Mouse (Mus musculus) ES-Bruce4 (cell line): ENCODE results near the gene Clasrp. TPM values are rescaled to one million over a fixed set of nuclear protein-coding genes. Genes with fewer than 3 reads are reported as not detected.
A peak's percentile ranks its signal among the peaks of the same experiment; 100 is the strongest.

Source experiments
- H3K27ac ChIP-seq: 2 replicates; pipeline ENCODE4 v1.5.1; 2012; ENCODE audit warnings: low read length, inconsistent platforms; ENCODE audit not compliant: insufficient read depth
- H3K27me3 ChIP-seq: 2 replicates; pipeline ENCODE4 v1.6.1; 2012; ENCODE audit warnings: mild to moderate bottlenecking, low read length, inconsistent platforms; ENCODE audit not compliant: control insufficient read depth, poor library complexity, insufficient read depth, severe bottlenecking
- H3K36me3 ChIP-seq: 2 replicates; pipeline ENCODE4 v1.6.1; 2012; ENCODE audit warnings: inconsistent platforms, mild to moderate bottlenecking, low read length, moderate library complexity; ENCODE audit not compliant: control insufficient read depth, poor library complexity, insufficient read depth, severe bottlenecking
- H3K4me1 ChIP-seq: one replicate; pipeline ENCODE4 v1.8.1; 2011; ENCODE audit warnings: low read length; ENCODE audit not compliant: control insufficient read depth, insufficient read depth
- H3K4me3 ChIP-seq: 2 replicates; pipeline ENCODE4 v1.5.1; 2011; ENCODE audit warnings: low read depth, mild to moderate bottlenecking, low read length
- H3K9ac ChIP-seq: 2 replicates; pipeline ENCODE4 v1.6.1; 2012; ENCODE audit warnings: low read depth, mild to moderate bottlenecking, inconsistent platforms; ENCODE audit not compliant: poor library complexity, severe bottlenecking
- H3K9me3 ChIP-seq: replicated peaks from 2 replicates; pipeline ENCODE4 v1.6.1; 2012; ENCODE audit warnings: mild to moderate bottlenecking, low read length, inconsistent platforms; ENCODE audit not compliant: control insufficient read depth, poor library complexity, insufficient read depth, severe bottlenecking
- CTCF ChIP-seq: IDR thresholded peaks from one replicate; pipeline ENCODE4 v1.8.1; 2011; ENCODE audit warnings: low read depth, low read length
- EP300 ChIP-seq: IDR thresholded peaks from 2 replicates; pipeline ENCODE4 v1.6.1; 2011; ENCODE audit warnings: low read depth, low read length; ENCODE audit not compliant: insufficient read depth
- POLR2A ChIP-seq: IDR thresholded peaks from one replicate; pipeline ENCODE4 v1.8.1; 2011; ENCODE audit warnings: low read length; ENCODE audit not compliant: insufficient read depth
- polyA plus RNA-seq: library from polyadenylated mRNA; stranded (reverse); fragments of >200 nt; gene quantifications from 2 replicates; pipeline ENCODE4 v1.2.4, GENCODE M21; 2011; ENCODE audit warnings: low read depth; ENCODE audit not compliant: missing spikeins, insufficient read depth, insufficient read length

The Clasrp gene
- polyA plus RNA-seq, 1 experiment, result 52.3 TPM

DNA sequence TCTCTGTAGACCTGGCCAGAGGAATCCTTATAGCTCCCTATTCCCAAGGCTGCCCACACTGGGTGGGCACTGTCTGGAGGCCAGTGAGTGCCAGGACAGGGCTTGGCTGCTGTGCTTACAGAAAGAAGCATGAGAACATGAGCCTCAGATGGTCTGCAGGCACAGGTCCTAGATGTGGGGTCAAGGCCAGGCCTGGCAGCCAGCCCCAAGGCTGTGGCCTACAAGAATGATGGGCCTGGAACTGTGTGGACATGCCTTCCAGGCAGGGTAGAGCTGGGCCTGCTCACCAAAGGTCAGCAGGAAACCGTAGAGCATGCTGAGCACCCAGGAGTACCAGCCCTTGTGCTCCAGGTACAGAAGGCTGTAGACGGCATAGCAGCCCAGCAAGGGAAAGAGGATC is 30.3 kb upstream of the Clasrp start:
- H3K36me3 ChIP-seq, result peaks cover 30% of the 10 kb centered on the region
- no peak overlapping the region for H3K27ac ChIP-seq
- TF ChIP-seq EP300, result no peak
- no peak for TF ChIP-seq CTCF
- TF ChIP-seq POLR2A, result no peak
- no peaks in the 10 kb centered on the region for H3K4me1 ChIP-seq
- H3K4me3 ChIP-seq, result no peak overlapping the region
- H3K9me3 ChIP-seq, result no peaks in the 10 kb centered on the region
- no peak overlapping the region for H3K9ac ChIP-seq
- H3K27me3 ChIP-seq, result no peaks in the 10 kb centered on the region

DNA sequence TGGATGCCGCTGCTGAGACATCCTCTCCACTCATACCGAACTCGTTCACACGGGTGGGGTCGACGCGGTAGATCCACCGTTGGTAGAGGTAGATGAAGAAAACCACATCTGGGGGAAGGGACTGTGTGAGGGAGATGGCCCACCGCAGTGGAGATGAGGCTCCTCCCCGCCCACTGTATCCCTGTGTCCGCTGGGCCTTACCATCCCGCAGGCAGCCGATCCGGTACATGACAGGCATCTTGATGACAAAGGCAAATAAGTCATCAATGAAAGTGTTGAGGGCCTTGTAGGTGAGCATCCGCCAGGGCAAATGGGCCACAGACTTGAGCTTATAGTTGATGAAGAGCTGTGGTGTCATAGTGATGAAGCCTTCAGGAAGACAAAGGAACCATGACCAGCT is 29.6 kb upstream of the Clasrp start:
- Histone ChIP-seq H3K27me3 (no peaks in the 10 kb centered on the region), H3K9ac (no peak overlapping the region), H3K27ac (no peak overlapping the region), H3K36me3 (peaks cover 25% of the 10 kb centered on the region), H3K9me3 (no peaks in the 10 kb centered on the region), H3K4me3 (no peak overlapping the region), H3K4me1 (no peaks in the 10 kb centered on the region)
- no peak for TF ChIP-seq POLR2A

DNA sequence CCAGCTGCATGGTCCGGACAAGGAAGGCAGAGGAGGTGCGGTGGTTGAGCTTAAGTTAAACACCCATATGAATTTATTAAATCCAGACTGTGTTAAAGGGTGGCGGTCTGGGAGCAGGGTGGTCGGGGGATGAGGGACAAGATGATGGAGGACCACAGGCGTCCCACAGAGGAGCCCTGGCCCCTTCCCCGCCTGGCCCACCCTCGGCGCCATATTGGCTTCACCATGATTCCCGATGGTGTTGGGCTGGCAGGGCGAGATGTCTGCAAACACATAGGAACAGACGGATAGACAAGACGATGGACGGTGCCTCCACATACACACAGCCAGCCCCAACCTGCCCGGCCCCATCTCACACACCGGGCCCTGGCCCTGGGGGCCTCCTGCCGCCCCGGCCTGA is 28.9 kb upstream of the Clasrp start:
- Histone ChIP-seq H3K4me1 (no peaks in the 10 kb centered on the region), H3K9me3 (no peaks in the 10 kb centered on the region), H3K9ac (no peak overlapping the region), H3K36me3 (peaks cover 20% of the 10 kb centered on the region), H3K4me3 (no peak overlapping the region), H3K27me3 (no peaks in the 10 kb centered on the region), H3K27ac (no peak overlapping the region)
- TF ChIP-seq CTCF (no peak), POLR2A (no peak), EP300 (no peak)

DNA sequence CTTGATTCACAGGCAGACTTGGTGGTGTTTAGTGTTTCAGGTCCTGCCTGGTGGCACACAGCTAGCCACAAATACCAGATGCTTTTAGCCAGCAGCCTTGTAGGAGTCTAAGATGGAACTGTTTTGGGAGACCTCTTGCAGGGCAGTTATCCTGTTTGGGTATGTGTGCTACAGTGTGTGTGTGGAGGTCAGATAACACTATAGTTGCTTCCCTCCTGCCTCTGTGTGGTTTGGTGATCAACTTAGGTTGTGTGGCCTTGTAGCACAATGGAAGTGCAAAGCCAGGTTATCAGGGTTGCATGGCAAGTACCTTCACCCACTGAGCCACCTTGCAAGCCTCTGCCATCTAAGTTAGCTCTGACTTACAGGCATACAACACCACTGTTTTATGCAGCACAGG is 28.4 kb upstream of the Clasrp start:
- TF ChIP-seq POLR2A (no peak), EP300 (no peak), CTCF (no peak)
- Histone ChIP-seq H3K27me3 (no peaks in the 10 kb centered on the region), H3K9me3 (no peaks in the 10 kb centered on the region), H3K4me1 (no peaks in the 10 kb centered on the region), H3K9ac (no peak overlapping the region), H3K36me3 (peaks cover 19% of the 10 kb centered on the region), H3K27ac (no peak overlapping the region), H3K4me3 (no peak overlapping the region)

DNA sequence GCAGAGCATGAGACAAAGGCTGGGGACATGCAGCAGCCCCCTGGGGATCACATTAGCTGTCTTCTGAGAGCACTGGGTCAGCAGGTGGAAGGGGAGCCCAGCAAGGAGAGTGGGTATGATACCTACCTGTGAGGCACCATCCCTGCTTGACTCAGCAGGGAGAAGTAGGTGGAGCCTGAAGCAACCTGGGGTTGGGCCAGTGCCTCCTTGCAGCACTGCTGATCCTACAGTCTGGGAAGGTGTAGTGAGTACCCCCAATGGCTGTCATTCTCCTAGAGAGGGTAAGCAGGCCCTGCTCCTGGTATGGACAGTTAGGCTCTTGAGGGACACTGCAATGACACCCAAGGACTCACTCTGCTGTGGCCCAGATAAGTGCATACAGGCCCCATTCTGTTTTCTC is 28.0 kb upstream of the Clasrp start:
- Histone ChIP-seq H3K27ac (no peak overlapping the region), H3K9ac (no peak overlapping the region), H3K27me3 (no peaks in the 10 kb centered on the region), H3K9me3 (no peaks in the 10 kb centered on the region), H3K4me1 (no peaks in the 10 kb centered on the region), H3K4me3 (no peak overlapping the region), H3K36me3 (peaks cover 14% of the 10 kb centered on the region)
- no peak for TF ChIP-seq CTCF
- TF ChIP-seq POLR2A, result no peak
- TF ChIP-seq EP300, result no peak

DNA sequence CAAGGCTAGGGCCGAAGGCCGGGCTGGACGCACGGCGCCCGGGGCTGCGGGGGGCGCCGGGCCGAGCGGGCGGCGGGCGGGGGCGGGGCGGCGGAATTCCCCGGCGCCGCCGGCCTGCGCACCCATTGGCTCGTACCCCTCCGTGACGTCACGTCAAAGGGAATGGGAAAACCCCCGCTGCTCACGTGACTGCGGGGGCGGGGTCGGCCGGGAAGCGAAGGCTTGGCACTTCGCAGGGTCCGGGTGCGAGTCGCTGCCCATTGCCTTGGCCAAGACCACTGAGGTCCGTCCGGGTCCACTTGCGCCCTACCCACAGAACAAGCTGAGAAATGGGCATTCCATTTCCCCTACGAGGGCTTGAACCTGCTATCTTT is 25.1 kb upstream of the Clasrp start, which contains the start of gene Relb:
Gene Relb, minus strand, starts transcription at position 78 of the 374 bp plus-strand sequence.
- Histone ChIP-seq H3K27me3 (no peaks in the 10 kb centered on the region), H3K27ac (0 out of 2 replicates have a peak within 1 kb of the TSS, but pooled peaks have one; percentile 17), H3K9ac (peak within 1 kb of the TSS; percentile 72), H3K36me3 (no peaks in the 10 kb centered on the region; the same call in none of the 2 replicates), H3K4me1 (no peaks in the 10 kb centered on the region), H3K4me3 (peak within 1 kb of the TSS; percentile 95), H3K9me3 (no peaks in the 10 kb centered on the region)
- 0 out of 2 replicates have a peak, but pooled peaks have one; percentile 16 for TF ChIP-seq EP300
- TF ChIP-seq POLR2A, result peak; percentile 16
- TF ChIP-seq CTCF, result no peak
